Mouse (Mus musculus): ENCODE results near the gene S100a11.

GRCm38 (mm10) chr3:93506881-93507325 is 13.4 kb upstream of the S100a11 start:
- TF ChIP-seq TAL1 (IDR thresholded peaks at IDR 0.05; ENCODE audit: low read length) (no peak), GATA1 (IDR thresholded peaks at IDR 0.05; ENCODE audit: low read length) (no peak)

Measured in erythroblast, embryonic 14.5 days (primary cell).